Mouse (Mus musculus) liver, embryonic 14 days (tissue): Measurements from ENCODE around the gene Sar1b. TPM values are rescaled to one million over a fixed set of nuclear protein-coding genes. Genes with fewer than 3 reads are reported as not detected.

Experiments used
- polyA plus RNA-seq: library from polyadenylated mRNA; depleted of rRNA; stranded (reverse); fragments of >200 nt; gene quantifications from 2 replicates; pipeline ENCODE4 v1.2.3, GENCODE M21; 2012; rRNA removed

Sar1b gene
- polyA plus RNA-seq, result 34.7 and 45.1 TPM in 2 replicates

DNA sequence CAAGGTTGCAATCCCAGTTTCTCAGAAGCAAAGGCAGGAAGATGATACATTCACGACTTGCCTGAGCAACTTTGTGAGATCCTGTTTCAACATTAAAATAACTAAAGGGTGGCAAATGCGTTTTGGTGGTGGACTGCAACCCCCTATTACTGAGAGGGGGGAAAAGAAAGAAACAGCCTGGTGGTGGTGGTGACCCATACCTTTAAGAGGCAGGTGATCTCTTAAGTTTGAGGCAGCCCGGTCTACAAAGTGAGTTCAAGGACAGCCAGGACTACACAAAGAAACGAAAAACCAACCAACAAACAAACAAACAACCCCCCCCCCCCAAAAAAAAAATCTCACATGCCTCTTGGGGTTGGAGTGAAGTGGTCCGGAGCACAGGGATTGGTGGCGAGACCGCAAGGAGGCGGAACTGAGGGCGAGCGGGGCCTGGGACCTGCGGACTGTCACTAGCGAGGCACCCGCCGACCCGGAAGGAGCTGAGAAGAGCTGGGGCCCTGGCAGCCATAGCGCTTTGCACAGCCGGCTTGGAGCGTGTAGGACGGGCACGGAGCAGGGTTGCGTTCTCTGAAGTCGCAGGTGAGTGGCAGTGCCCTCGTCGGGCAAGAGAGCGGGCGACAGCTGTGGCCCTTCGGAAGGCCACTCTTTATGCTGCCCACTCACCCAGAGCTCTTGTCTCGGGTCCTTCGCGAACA, at the start of gene Sar1b, which contains the start of gene Sec24a:
Gene Sar1b (plus strand): TSS at position 475 of the 695 bp plus-strand sequence.
Gene Sec24a (minus strand): TSS at position 422 of the 695 bp plus-strand sequence.

Other genes with a start within 250 kb of the Sar1b start
- gene Phykpl, start 178.9 kb upstream of the Sar1b start, polyA plus RNA-seq, result 8.8 and 10.1 TPM in 2 replicates
- gene Hnrnpab, start 156.8 kb upstream of the Sar1b start, polyA plus RNA-seq, result 274 and 281 TPM in 2 replicates
- 81.1 and 90.9 TPM in 2 replicates for gene Nhp2, start 144.0 kb upstream of the Sar1b start, polyA plus RNA-seq
- 12.4 and 15.0 TPM in 2 replicates for gene Rmnd5b, start 127.8 kb upstream of the Sar1b start, polyA plus RNA-seq
- 1.0 and 1.3 TPM in 2 replicates for gene N4bp3, start 112.8 kb upstream of the Sar1b start, polyA plus RNA-seq
- 0.85 and 1.0 TPM in 2 replicates for gene D930048N14Rik, start 112.7 kb upstream of the Sar1b start, polyA plus RNA-seq
- 15.8 and 18.5 TPM in 2 replicates for gene 0610009B22Rik, start 74.8 kb upstream of the Sar1b start, polyA plus RNA-seq
- 3.2 and 4.5 TPM in 2 replicates for gene Sec24a, start 53 bp upstream of the Sar1b start, polyA plus RNA-seq
- gene Jade2, start 94.0 kb downstream of the Sar1b start, polyA plus RNA-seq, result 0.71 and 0.81 TPM in 2 replicates
- gene Cdkn2aipnl, start 204.0 kb downstream of the Sar1b start, polyA plus RNA-seq, result 20.5 and 21.7 TPM in 2 replicates
- 60.5 and 72.8 TPM in 2 replicates for gene Ube2b, start 237.1 kb downstream of the Sar1b start, polyA plus RNA-seq
- 0.80 and 0.90 TPM in 2 replicates for gene Cdkl3, start 240.5 kb downstream of the Sar1b start, polyA plus RNA-seq